Mouse (Mus musculus) cerebellum, adult 2 months (tissue): Measurements from ENCODE around the gene Tmem259. TPM values are rescaled to one million over a fixed set of nuclear protein-coding genes. Genes with fewer than 3 reads are reported as not detected.

ENCODE experiments used
- DNase-seq, 2 experiments: peaks; one replicate each; pipeline ENCODE4 v3.0.0; 2021
- H3K27ac ChIP-seq: fragments of 200-500 bp; 2 replicates; pipeline ENCODE4 v1.5.1; 2012; ENCODE audit warnings: low read length, control low read depth, inconsistent platforms; ENCODE audit not compliant: insufficient read depth
- H3K27me3 ChIP-seq: fragments of 200-500 bp; 2 replicates; pipeline ENCODE4 v1.6.1; 2012; ENCODE audit warnings: inconsistent platforms, mild to moderate bottlenecking, low read length, moderate library complexity; ENCODE audit not compliant: control insufficient read depth, insufficient read depth
- H3K4me1 ChIP-seq: fragments of 200-500 bp; 2 replicates; pipeline ENCODE4 v1.6.1; 2011; ENCODE audit warnings: low read length; ENCODE audit not compliant: control insufficient read depth, insufficient read depth
- H3K4me3 ChIP-seq: fragments of 200-500 bp; replicated peaks from 2 replicates; pipeline ENCODE3; 2011; ENCODE audit warnings: mild to moderate bottlenecking, low read depth, low read length, control low read depth; ENCODE audit not compliant: insufficient read depth
- CTCF ChIP-seq: fragments of 200-500 bp; IDR thresholded peaks from 2 replicates; pipeline ENCODE4 v1.5.1; 2011; ENCODE audit warnings: low read depth, mild to moderate bottlenecking, control low read depth, low read length, moderate library complexity, borderline replicate concordance; ENCODE audit not compliant: insufficient read depth
- POLR2A ChIP-seq: fragments of 200-500 bp; IDR thresholded peaks from 2 replicates; pipeline ENCODE4 v1.6.1; 2011; ENCODE audit warnings: low read length, control low read depth, borderline replicate concordance; ENCODE audit not compliant: insufficient read depth
- WGBS: fragments of 180-500 bp; shearing (Covaris S2); methylation state at CpG from one replicate; pipeline ENCODE4 v1.1.7; 2018; 5-methylcytosine and 5-hydroxymethylcytosine counted together
- polyA plus RNA-seq: library from polyadenylated mRNA; depleted of rRNA; stranded (reverse); fragments of >200 nt; gene quantifications from 2 replicates; pipeline ENCODE4 v1.2.3, GENCODE M21; 2012; rRNA removed

Tmem259 gene
- polyA plus RNA-seq, 1 experiment, result 191 TPM

- Histone ChIP-seq H3K27me3 (no peaks in the 10 kb centered on the region), H3K4me3 (peak overlapping the region; percentile 67), H3K27ac (peak overlapping the region; percentile 11), H3K4me1 (peaks cover 38% of the 10 kb centered on the region)
- TF ChIP-seq POLR2A (no peak), CTCF (no peak)
- WGBS, result under 1% methylated on average over 54 of the region's 54 CpGs
- peak; percentile 63 to 73 for DNase-seq
These were observed 56.7 kb downstream of the Tmem259 start for GRCm38 (mm10) chr10:79927324-79928029.

GRCm38 (mm10) chr10:79926491-79927323, 57.4 kb downstream of the Tmem259 start, which contains the start of gene Arid3a:
Gene Arid3a, plus strand, starts transcription at chr10:79927043.
- Histone ChIP-seq H3K27me3 (no peaks in the 10 kb centered on the region), H3K27ac (peak within 1 kb of the TSS; percentile 74), H3K4me3 (peak within 1 kb of the TSS; percentile 67), H3K4me1 (peaks cover 30% of the 10 kb centered on the region)
- WGBS, result under 1% methylated on average over 63 of the region's 63 CpGs
- peak; percentile 90 to 92 for DNase-seq
- TF ChIP-seq CTCF, result no peak
- TF ChIP-seq POLR2A, result no peak

GRCm38 (mm10) chr10:79925785-79926490, 58.2 kb downstream of the Tmem259 start:
- Histone ChIP-seq H3K4me1 (peaks cover 23% of the 10 kb centered on the region), H3K27me3 (no peaks in the 10 kb centered on the region), H3K4me3 (peak overlapping the region; percentile 67), H3K27ac (peak overlapping the region; percentile 72)
- DNase-seq, result no peak
- TF ChIP-seq POLR2A (no peak), CTCF (no peak)
- 7% methylated on average over 15 of the region's 15 CpGs for WGBS

- peak; percentile 90 to 97 for DNase-seq
- TF ChIP-seq CTCF (peak; percentile 99), POLR2A (no peak)
- no peak overlapping the region for H3K27ac ChIP-seq
- H3K27me3 ChIP-seq, result no peaks in the 10 kb centered on the region
- H3K4me1 ChIP-seq, result peaks cover 24% of the 10 kb centered on the region
- no peak overlapping the region for H3K4me3 ChIP-seq
- WGBS, result 8% methylated on average over 29 of the region's 29 CpGs
These were observed 58.9 kb downstream of the Tmem259 start for GRCm38 (mm10) chr10:79924998-79925784.

Other genes with a start within 250 kb of the Tmem259 start
- 74.7 and 80.4 TPM in 2 replicates for gene Polrmt, start 237.7 kb downstream of the Tmem259 start, polyA plus RNA-seq
- gene Fgf22, start 229.3 kb downstream of the Tmem259 start, polyA plus RNA-seq, result 10.6 and 11.1 TPM in 2 replicates
- 126 and 127 TPM in 2 replicates for gene Rnf126, start 217.4 kb downstream of the Tmem259 start, polyA plus RNA-seq
- 2.2 and 2.5 TPM in 2 replicates for gene Fstl3, start 207.1 kb downstream of the Tmem259 start, polyA plus RNA-seq
- 0.16 and 0.19 TPM in 2 replicates for gene Prss57, start 193.4 kb downstream of the Tmem259 start, polyA plus RNA-seq
- 140 and 143 TPM in 2 replicates for gene Palm, start 190.8 kb downstream of the Tmem259 start, polyA plus RNA-seq
- 0.29 and 0.41 TPM in 2 replicates for gene Misp, start 163.3 kb downstream of the Tmem259 start, polyA plus RNA-seq
- gene Ptbp1, start 129.9 kb downstream of the Tmem259 start, polyA plus RNA-seq, result 64.2 and 68.6 TPM in 2 replicates
- 2.4 and 2.5 TPM in 2 replicates for gene Prtn3, start 109.9 kb downstream of the Tmem259 start, polyA plus RNA-seq
- 46.0 and 49.3 TPM in 2 replicates for gene Plppr3, start 109.7 kb downstream of the Tmem259 start, polyA plus RNA-seq
- gene Elane, start 98.1 kb downstream of the Tmem259 start, polyA plus RNA-seq, result 0.15 TPM in 1 of 2 replicates, not detected in the other
- 0.29 and 0.41 TPM in 2 replicates for gene Cfd, start 93.5 kb downstream of the Tmem259 start, polyA plus RNA-seq
- gene Med16, start 75.4 kb downstream of the Tmem259 start, polyA plus RNA-seq, result 46.5 and 47.4 TPM in 2 replicates
- not detected in 2 replicates for gene Gm26602, start 73.5 kb downstream of the Tmem259 start, polyA plus RNA-seq
- gene Kiss1r, start 67.4 kb downstream of the Tmem259 start, polyA plus RNA-seq, result 12.1 and 12.8 TPM in 2 replicates
- 156 and 162 TPM in 2 replicates for gene R3hdm4, start 63.1 kb downstream of the Tmem259 start, polyA plus RNA-seq
- gene Arid3a, start 57.3 kb downstream of the Tmem259 start, polyA plus RNA-seq, result 4.7 TPM in 2 replicates
- gene Wdr18, start 24.2 kb downstream of the Tmem259 start, polyA plus RNA-seq, result 56.2 and 57.4 TPM in 2 replicates
- 5.5 and 5.9 TPM in 2 replicates for gene Grin3b, start 13.6 kb downstream of the Tmem259 start, polyA plus RNA-seq
- 8.2 and 9.3 TPM in 2 replicates for gene Cnn2, start 4.3 kb upstream of the Tmem259 start, polyA plus RNA-seq
- 31.1 and 32.4 TPM in 2 replicates for gene Abca7, start 12.2 kb upstream of the Tmem259 start, polyA plus RNA-seq
- 2.2 and 2.7 TPM in 2 replicates for gene Arhgap45, start 32.3 kb upstream of the Tmem259 start, polyA plus RNA-seq
- gene Polr2e, start 55.5 kb upstream of the Tmem259 start, polyA plus RNA-seq, result 224 and 231 TPM in 2 replicates
- gene Gpx4, start 62.8 kb upstream of the Tmem259 start, polyA plus RNA-seq, result 888 and 964 TPM in 2 replicates
- 25.4 and 28.9 TPM in 2 replicates for gene Sbno2, start 121.2 kb upstream of the Tmem259 start, polyA plus RNA-seq
- 110 and 112 TPM in 2 replicates for gene Stk11, start 131.5 kb upstream of the Tmem259 start, polyA plus RNA-seq
- 736 and 758 TPM in 2 replicates for gene Atp5d, start 154.3 kb upstream of the Tmem259 start, polyA plus RNA-seq
- 147 and 151 TPM in 2 replicates for gene Cbarp, start 156.5 kb upstream of the Tmem259 start, polyA plus RNA-seq
- gene Midn, start 163.9 kb upstream of the Tmem259 start, polyA plus RNA-seq, result 26.1 and 26.5 TPM in 2 replicates
- 240 and 261 TPM in 2 replicates for gene Cirbp, start 181.7 kb upstream of the Tmem259 start, polyA plus RNA-seq
- gene 1600002K03Rik, start 188.6 kb upstream of the Tmem259 start, polyA plus RNA-seq, result 16.4 and 18.0 TPM in 2 replicates
- 10.2 and 10.7 TPM in 2 replicates for gene Efna2, start 195.2 kb upstream of the Tmem259 start, polyA plus RNA-seq
- gene Mum1, start 242.1 kb upstream of the Tmem259 start, polyA plus RNA-seq, result 41.1 and 42.5 TPM in 2 replicates